Mouse (Mus musculus) c-Kit-positive CD71-negative TER-119-negative erythroid progenitor cells, embryonic 14.5 days (primary cell): ENCODE measurements around the gene 2310033P09Rik.

Source experiments
- DNase-seq: peaks from one replicate; pipeline ENCODE4 v3.0.0-alpha.2; 2013; ENCODE audit warnings: low read depth

Gene 2310033P09Rik

DNA sequence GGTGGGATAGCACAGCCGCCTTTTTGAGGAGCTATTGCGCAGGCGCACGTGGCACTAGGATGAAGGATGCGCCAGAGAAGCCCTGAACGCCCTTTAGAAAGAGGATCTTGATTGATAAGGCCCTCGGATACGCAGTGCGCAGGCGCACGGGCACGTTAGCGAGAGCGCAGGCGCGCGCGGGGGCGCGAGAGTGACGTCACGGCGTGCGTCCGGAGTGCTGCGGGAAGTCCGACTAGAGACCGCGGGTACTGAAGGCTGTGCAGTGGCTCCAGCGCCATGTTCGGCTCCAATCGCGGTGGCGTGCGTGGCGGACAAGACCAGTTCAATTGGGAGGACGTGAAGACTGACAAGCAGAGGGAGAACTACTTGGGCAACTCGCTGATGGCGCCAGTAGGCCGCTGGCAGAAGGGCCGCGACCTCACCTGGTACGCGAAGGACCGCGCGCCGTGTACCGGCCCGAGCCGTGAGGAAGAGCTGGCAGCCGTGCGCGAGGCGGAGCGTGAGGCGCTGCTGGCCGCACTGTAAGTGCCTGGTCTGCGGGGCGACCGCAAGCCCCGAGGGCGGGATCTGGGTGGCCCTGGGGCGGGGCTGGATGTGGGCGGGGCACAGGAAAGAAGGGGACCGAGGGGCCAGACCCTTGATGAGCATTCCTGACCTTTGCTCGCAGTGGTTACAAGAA lies at the start of gene 2310033P09Rik:
TSS of gene 2310033P09Rik (plus strand) at position 169 of the 679 bp plus-strand sequence.
- DNase-seq = peak; percentile 87

DNA sequence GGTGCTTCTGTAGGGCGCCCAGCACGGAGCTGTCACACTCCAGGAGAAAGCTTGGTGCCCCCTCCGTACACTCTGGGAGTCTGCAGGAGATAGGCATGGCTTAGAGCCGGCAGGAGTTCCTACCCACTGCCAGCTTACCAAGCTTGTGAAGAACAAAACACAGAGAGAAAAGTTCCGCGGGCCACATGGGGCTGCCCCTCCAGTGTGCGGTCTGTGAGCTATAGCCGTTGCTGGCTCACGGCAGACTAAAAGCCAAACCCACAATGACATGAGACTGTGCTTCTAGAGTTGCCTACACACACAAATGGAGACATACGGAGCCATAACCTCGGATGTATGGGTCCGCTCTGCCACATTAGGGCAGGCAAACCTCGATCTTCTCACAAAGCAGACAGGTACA lies 49.0 kb upstream of the 2310033P09Rik start:
- no peak for DNase-seq

DNA sequence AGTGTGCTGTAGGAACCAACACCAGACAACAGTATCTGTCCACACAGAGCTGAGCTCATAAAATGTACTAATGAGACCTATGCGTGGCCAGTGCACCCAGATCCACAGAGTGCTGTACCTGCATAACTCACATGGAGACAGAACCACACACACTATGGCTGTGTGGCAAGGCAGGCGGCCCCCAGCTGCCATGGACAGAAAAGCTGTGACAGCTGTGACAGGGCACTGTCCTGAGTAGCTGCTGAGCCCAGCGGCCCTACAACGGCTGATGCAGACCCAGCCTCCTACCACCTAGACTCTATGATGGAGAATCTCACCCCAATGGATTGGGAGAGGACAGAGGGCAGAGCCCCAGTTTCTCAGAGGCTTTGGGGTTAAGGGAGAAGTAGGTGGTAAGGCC lies 48.6 kb upstream of the 2310033P09Rik start:
- no peak for DNase-seq

DNA sequence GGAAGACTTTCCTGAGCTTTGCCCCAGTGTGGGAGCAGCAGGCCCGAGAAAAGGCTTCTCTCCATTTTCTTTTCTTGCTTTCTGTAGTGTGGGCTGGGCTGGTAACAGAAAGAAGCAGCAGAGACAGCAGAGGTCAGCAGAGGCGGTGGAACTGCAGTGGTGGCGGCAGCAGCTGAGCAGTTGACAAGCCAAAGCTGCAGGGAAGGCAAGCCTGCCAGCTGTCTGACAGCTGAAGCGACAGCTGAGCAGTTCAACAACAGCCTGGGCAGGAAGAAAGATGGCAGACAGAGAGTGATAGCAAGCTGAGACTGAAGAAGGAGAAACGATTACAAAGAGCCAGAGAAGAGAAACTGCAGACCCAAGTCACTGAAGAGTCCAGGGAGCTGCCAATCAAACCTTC lies 46.7 kb upstream of the 2310033P09Rik start:
- DNase-seq = no peak

DNA sequence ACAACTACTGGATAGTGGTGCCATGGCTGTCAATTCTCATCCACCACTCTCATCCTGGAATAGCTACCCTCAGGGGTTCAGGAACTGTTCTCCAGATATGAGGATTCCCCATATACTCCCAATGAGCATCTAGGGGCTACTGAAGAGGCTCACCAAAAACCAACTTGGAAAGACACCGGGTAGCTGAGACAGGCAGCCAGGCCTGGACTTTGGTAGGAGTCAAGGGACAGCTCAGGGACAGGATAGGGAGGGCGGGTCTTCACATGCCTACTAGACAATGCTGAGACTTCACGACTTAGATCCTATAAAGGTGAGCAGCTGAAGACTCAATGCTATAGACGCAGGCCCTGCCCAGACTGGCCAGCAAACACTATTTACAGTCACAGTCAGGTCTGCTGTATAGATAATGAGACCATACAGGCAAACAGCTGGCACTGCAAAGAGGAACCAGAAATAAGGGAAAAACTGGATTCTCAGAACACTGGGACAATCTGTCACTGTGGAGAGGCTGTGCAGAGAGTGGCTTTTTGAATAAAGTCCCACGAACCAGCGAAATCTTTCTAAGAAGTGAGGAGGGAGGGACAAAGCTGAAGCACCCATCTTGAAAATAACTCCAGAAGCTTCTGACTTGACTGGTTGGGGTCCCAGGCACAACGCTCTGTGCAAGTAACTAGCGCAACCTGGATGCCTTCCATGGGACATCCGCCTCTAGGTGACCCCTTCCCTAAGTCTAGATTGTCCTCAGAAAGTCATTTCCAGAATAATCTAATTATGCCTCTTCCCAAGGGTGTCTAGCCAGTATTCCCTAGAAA lies 45.5 kb upstream of the 2310033P09Rik start:
- DNase-seq = no peak

DNA sequence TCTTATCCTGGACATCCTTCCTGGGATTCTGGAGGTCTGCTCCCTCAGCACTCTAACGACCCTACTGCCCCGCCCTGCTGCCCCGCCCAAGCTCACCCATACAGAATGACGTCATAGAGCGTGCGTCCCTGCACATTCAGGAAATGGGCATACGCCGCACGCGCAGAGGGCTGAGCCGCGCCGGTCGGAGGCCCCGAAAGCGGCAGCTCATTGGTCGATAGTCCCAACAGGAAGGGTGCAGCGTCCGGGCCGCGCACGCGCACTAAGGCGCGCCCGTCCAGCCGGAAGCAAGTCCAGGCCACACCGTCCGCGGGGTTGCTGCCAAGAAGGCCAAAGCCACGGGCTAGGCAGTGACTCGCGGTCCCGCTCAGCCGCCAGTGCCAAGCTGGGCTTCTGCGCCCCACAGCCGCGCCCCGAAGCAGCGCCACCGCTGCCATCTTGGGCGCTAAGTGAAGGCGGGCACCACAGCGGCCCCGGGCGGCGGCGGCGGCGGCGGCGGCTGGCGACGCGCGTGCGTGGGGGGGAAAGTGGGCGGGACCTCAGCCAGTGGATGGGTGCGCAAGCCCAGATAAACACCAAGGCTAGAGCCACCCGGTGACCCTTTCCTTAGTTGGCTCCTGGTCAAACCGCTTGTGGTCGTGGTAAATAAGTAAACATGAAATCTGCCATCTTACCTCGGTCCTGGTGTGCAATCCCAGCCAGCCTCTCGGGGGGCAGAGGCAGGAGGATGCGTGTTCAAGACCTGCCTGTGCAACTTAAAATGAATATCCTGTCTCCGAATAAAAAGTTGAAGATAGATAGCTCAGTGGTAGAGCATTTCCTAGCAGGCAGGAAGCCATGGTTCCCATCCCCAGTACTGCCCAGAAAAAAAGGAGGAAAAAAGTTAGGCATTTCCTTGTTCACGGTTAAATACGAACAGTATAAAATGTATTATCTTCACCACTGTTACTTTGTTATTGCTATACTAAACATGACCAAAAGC lies 44.6 kb upstream of the 2310033P09Rik start, which contains the start of gene Iba57:
TSS of gene Iba57 (minus strand) at position 485 of the 982 bp plus-strand sequence.
- peak; percentile 91 for DNase-seq

DNA sequence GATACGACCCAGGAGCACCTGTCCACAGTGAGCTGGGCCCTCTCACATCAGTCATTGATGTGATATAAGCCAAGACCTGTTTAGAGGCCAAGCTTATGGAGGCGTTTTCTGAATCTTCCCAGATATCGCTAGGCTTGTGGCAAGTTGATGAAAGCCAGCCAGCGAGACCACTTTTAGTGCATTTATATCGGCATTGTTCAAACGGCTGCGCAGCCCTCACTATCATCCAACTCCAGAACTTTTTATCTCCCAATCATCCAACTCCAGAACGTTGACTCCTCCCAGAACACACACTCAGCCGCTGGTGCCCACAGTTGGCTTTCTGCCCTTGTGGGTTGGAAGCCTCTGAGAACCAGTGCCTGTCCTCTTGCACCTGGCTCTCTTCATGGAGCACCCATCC lies 43.7 kb upstream of the 2310033P09Rik start:
- DNase-seq = peak; percentile 43

DNA sequence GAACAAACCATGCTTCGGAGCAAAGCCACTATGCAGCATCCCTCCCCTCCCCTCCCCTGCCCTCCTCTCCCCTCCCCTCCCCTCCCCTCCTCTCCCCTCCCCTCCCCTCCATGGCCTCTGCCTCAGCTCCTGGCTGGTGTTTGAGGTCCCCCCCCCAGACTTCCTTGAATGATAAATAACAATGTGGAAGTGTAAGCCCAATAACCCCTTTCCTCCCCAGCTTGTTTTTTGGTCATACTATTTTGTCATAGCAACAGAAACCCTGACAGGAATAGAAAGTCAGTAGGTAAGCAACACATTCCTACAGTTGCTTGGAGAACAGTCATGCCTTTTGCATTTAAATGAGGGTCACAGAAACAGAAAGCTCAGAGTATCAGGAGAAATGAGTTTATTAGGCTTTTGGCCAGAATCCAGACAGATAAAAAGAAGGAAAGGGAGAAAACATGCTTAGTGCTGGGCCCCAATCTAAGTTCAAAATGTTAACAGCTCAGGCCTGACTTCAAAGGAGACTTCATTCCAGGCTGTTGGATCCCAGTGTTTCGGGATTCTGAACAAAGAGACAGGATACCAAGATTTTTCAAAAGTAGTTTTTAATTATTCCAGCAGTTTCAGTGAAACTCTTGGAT lies 42.4 kb upstream of the 2310033P09Rik start:
- DNase-seq = no peak

DNA sequence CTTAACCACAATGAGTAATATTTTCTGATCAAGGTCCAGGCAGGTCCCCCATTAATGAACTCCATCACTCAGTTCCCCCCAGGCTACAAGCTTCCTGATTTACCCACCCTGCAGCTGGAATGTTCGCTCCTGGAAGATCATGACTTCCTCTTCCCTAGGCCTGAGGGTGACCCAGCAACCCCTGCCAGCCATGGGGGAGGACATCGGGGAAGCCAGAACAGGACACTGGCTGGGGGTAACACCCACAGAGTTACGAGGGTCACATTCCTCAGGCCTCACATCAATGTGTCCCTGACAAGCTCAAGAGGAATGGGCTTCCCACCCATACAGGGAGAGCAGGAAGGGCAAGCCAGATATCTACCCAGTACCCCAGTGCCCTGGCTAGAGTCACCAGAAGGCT lies 38.3 kb upstream of the 2310033P09Rik start:
- DNase-seq = no peak

DNA sequence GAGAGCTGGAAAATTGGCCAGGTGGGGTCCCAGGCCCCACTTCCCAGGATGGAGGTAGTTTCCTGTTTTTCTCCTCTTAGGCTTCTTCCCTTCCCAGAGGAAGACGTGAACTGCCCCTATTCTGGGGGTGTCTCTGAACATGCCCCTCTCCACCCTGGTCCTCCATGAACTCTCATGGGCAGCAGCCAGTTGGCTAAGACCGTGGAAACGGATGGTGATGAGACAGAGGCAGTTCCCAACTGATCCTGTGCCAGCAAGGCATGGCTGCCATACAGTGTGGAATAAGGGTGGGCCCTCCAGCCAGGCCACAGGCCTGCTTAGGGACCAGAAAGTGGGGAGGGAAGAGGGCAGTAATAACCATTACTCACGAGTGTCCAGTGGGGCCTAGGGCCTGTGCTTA lies 37.6 kb upstream of the 2310033P09Rik start:
- no peak for DNase-seq

DNA sequence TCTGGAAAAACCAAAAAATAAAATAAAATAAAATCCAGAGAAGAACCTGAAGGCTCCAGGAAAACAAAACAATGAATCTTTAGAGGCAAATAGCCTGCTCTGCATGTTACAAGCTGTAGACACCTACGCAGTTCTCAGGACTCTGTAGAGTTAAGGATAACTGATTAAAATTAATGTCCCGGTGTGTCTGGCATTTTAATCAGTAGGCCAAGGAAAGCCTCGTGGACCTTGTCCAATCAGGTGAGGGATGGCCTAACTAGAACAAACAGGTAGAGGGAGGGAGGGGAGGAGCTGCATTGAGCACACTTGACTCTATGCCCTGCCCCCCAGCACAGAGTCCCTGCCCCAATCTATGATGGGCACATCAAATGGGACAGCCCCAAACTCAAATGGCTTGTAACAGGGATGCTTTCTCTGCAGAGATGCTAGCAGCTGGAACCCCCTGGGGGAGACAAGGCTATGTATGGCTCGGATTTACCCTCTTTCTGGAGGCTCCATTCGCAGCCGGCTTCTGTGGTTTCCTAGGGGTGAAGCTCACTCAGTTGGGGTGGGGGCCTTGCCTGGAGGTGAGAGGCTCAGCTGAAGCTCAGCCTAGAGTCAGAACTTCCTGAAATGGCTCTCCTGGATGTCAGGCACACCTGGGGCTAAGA lies 33.8 kb upstream of the 2310033P09Rik start:
- DNase-seq = no peak

DNA sequence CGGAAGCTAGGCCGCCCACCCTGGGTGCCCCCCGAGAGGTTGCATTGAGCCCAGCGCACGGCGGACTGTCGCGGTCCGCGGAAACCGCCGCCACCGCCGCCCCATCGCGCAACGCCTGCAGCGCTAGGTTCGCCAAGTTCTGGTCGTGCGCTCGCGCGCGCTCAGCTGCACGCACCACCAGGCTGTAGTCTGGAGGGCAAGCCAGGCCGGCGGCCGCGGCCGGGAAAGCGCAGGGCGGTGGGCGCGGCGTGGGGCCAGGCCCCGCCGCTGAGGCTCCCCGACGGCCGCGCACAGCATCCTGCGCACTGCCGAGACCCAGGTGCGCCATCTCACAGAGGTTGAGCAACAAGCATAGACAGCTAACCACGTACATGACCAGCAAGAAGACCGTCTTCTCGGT lies 31.6 kb upstream of the 2310033P09Rik start:
- no peak for DNase-seq

DNA sequence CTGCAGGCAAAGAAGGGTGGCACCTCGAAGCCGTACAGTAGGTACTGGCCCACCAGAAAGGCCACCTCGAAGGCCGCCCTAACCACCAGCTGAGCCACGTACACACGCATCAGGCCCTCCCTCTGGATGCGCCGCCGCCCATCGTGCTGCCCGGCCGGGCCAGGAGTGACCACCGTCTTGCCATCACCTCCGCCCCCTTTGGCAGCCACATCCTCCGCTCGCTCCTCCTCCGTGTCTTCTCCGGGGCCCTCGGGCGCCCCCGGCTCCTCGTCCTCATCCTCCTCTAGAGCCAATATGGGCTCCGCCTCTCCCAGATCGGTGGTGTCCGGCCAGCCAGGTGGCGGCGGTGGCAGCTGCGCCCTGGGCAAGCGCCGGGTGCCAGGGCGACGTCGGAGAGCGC lies 31.2 kb upstream of the 2310033P09Rik start:
- DNase-seq = no peak

DNA sequence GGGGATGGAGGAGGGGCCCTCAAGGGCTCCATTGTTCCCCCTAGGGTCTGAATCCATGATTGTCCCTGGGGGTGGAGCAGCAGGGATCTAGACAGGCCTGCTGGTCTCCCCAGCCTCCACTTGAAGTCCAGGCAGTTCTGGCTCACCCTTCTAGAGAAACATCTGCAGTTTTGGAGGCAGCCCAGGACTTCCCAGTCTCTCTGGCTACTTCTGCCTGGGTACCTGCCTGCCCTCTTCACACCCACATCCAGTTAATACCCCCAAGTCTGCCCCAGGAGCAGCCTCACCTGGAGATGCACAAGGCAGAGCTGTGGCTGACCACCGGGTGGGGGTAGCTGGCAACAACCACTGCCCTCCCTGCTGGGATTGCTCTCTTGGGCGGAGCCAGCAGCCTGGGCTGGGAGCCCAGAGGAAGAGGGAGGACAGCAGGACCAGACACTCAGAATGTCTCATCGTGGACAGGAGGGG lies 25.2 kb upstream of the 2310033P09Rik start, which contains the start of gene Gjc2:
TSS of gene Gjc2 (minus strand) at position 350 of the 468 bp plus-strand sequence.
- no peak for DNase-seq

DNA sequence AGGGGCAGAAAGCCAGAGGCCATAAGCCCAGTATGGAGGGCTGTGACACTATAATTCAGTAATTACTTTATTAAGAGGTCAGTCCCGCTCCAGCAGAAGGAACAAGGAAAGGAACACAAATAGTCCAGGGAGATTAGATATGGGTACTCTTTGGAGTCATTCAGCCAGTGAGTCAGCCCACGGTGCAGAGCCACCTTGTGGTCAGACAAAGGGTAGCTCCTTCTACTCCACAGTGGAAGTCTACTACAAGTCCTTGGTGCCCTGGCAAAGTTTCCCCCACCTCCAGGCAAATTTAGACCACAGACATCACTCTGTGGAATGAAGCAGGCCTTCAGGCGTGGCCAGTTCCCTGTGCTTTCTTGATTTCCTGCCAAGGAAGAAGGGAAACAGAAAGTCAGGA lies 24.3 kb upstream of the 2310033P09Rik start:
- DNase-seq = no peak

DNA sequence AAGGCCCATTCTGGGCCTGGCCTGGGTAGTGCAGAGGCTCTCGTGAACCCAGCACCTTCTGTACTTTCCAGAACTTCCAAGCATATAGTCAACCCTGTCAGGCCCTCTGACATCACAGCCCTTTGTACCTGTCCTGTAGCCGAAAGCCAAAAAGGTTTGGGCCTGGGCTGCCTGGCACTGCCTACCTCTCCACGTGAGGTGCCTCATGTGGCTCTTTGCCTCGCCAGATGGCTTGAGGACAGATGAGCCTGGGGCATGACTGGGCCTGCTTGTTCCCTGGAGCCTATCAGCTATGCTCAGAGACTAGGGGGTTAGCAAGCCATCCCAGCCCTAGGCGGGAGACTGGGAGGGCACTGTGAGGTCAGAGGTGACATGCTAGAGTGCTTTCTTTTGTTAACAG lies 22.6 kb upstream of the 2310033P09Rik start:
- no peak for DNase-seq

DNA sequence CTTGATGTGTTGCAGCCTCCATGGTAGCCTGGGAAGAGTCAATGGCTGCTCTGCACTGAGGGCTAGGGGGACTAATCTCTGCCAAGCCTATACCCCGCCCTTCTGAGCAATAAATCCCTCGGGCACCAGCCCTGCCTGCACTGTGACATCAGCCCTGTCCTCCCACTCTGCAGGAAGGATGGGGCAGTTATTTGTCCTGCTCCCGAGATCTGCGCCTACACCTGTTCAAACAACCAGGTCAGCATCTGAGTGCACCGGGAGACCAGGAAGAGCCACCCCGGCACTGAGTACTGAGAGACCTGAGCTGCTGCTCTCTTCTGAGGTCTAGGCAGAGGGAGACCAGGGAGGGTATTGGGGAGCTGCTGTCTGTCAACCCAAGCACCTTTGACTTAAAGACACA lies 20.4 kb upstream of the 2310033P09Rik start:
- DNase-seq = no peak

DNA sequence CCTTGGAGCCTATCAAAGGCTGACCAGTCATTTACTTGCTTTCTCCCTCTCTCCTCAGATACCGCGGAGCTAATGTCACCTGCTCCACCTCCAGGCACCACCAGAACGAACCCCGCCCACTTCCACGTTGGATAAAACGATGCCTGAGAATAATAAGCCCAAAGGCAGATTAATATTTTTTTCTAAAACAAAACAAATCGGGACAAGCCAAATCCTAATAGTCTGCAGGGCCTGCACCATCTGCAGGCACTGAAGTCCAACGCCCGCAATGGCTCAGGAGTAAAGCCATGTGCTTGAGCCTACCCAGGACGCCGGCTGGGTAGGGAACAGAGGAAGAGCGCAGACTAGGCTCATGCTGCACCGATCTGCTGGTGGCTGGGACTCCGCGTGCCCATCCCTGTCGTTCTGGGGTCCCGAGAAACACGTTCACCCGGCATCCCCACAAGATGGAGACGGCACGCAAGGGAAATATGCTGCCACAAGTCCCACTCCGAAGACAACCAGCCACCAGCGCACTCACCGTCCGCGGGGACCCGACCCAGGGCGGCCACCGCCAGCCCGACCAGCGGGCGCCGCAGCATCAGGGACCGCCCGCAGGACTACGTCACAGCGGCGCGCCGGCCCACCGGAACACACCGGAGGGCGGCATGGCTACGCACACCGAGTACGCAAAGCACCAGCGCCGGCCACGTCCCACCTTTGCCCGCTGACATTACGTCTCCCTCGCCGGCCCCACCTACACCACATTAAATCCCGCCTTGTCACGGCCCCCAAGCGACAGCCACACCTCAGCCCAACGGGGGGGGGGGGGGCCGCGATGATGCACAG lies 16.7 kb upstream of the 2310033P09Rik start:
- DNase-seq = peak; percentile 71

DNA sequence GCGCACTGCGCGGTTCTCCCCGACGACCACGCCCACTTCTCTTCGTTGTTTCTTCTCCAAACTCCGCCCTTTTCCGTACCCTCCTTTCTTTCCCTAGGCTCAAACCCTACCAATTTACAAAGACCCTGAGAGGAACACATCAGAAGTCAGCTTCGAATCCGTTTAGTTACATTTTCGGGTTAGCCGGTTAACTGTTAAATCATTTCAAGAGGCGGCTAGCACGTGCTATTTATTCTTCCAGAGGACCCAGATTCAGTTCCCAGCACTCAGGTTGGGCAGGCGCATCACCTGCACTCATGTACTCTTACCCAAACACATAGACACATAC lies 16.1 kb upstream of the 2310033P09Rik start, which contains the start of gene Guk1:
TSS of gene Guk1 (minus strand) at position 154 of the 328 bp plus-strand sequence.
- no peak for DNase-seq

DNA sequence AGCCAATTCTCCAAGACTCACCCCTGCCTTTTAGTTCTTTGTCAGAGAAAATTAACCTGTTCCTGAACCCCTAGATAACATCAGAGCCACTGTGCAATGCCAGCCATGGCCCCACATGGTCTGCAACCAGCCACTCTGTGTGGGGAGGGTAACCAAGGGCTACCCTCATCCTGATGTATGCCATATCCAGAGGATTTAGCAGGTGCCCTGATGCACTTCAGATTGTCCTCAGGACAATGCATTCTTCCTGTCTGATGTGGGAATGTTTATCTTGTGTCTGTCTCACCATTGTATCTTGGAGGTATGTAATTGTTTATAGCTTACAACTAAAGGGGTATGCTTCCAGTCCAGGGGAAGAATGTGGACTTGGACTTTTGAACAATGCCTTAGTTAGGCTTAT lies 11.9 kb upstream of the 2310033P09Rik start:
- no peak for DNase-seq
